Mouse (Mus musculus) embryonic facial prominence, embryonic 15.5 days (tissue): ENCODE results near the gene Ust. TPM values are rescaled to one million over a fixed set of nuclear protein-coding genes. Genes with fewer than 3 reads are reported as not detected.

Experiments used
- ATAC-seq: fragments of 200-750 bp; cut with Nextera tagmentation; 2 replicates; pipeline ENCODE4 v1.8.0; 2017; ENCODE audit warnings: low read depth, moderate TSS enrichment; ENCODE audit not compliant: insufficient number of reproducible peaks, low FRiP score, low TSS enrichment
- H3K27ac ChIP-seq: fragments of 300-500 bp; sonication (generic); replicated peaks from 2 replicates; pipeline ENCODE4 v1.5.1; 2015; ENCODE audit warnings: mild to moderate bottlenecking, inconsistent platforms
- H3K27me3 ChIP-seq: fragments of 300-500 bp; sonication (generic); 2 replicates; pipeline ENCODE4 v1.6.1; 2015; ENCODE audit warnings: inconsistent platforms
- H3K36me3 ChIP-seq: fragments of 300-500 bp; sonication (generic); 2 replicates; pipeline ENCODE4 v1.6.1; 2015; ENCODE audit warnings: mild to moderate bottlenecking, inconsistent platforms
- H3K4me1 ChIP-seq: fragments of 300-500 bp; sonication (generic); 2 replicates; pipeline ENCODE4 v1.6.1; 2015; ENCODE audit warnings: inconsistent platforms
- H3K4me2 ChIP-seq: fragments of 300-500 bp; sonication (generic); replicated peaks from 2 replicates; pipeline ENCODE4 v1.6.1; 2015; ENCODE audit warnings: mild to moderate bottlenecking, inconsistent platforms
- H3K4me3 ChIP-seq: fragments of 300-500 bp; sonication (generic); replicated peaks from 2 replicates; pipeline ENCODE4 v1.5.1; 2015; ENCODE audit warnings: mild to moderate bottlenecking, inconsistent platforms
- H3K9ac ChIP-seq: fragments of 300-500 bp; sonication (generic); 2 replicates; pipeline ENCODE4 v1.6.1; 2015; ENCODE audit warnings: inconsistent platforms
- H3K9me3 ChIP-seq: fragments of 300-500 bp; sonication (generic); replicated peaks from 2 replicates; pipeline ENCODE4 v1.6.1; 2016; ENCODE audit warnings: inconsistent platforms
- WGBS: fragments of 180-500 bp; shearing (Covaris S2); methylation state at CpG from one replicate; pipeline ENCODE4 v1.1.7; 2015; 5-methylcytosine and 5-hydroxymethylcytosine counted together
- polyA plus RNA-seq: library from polyadenylated mRNA; unstranded; fragments of >200 nt; fragmentation: Nextera tagmentation; extraction: Ambion mirVana; gene quantifications from 2 replicates; pipeline ENCODE4 v1.2.1, GENCODE M21; 2015

The Ust gene
- polyA plus RNA-seq, 1 experiment from 2014 or later, result 12.0 TPM

GRCm38 (mm10) chr10:8216946-8217345 is 301.7 kb downstream of the Ust start:
- no peak overlapping the region for H3K27ac ChIP-seq
- no peaks in the 10 kb centered on the region for H3K9me3 ChIP-seq
- ATAC-seq, result no peak
- peaks cover 16% of the 10 kb centered on the region for H3K4me1 ChIP-seq
- H3K27me3 ChIP-seq, result no peaks in the 10 kb centered on the region
- no peaks in the 10 kb centered on the region for H3K36me3 ChIP-seq
- H3K9ac ChIP-seq, result no peak overlapping the region
- 31% methylated on average over 8 of the region's 8 CpGs for WGBS
- H3K4me2 ChIP-seq, result no peak overlapping the region
- no peak overlapping the region for H3K4me3 ChIP-seq

GRCm38 (mm10) chr10:8215181-8215580 is 303.4 kb downstream of the Ust start:
- no peak overlapping the region for H3K4me2 ChIP-seq
- H3K36me3 ChIP-seq, result no peaks in the 10 kb centered on the region
- peaks cover 16% of the 10 kb centered on the region for H3K4me1 ChIP-seq
- H3K9me3 ChIP-seq, result no peaks in the 10 kb centered on the region
- H3K27me3 ChIP-seq, result no peaks in the 10 kb centered on the region
- no peak overlapping the region for H3K4me3 ChIP-seq
- no peak for ATAC-seq
- no peak overlapping the region for H3K27ac ChIP-seq
- WGBS, result 87% methylated on average over 3 of the region's 3 CpGs
- no peak overlapping the region for H3K9ac ChIP-seq

GRCm38 (mm10) chr10:8213906-8214421 is 304.7 kb downstream of the Ust start:
- Histone ChIP-seq H3K4me3 (no peak overlapping the region), H3K27ac (no peak overlapping the region), H3K9me3 (no peaks in the 10 kb centered on the region), H3K9ac (no peak overlapping the region), H3K4me2 (no peak overlapping the region), H3K4me1 (peaks cover 16% of the 10 kb centered on the region), H3K27me3 (no peaks in the 10 kb centered on the region), H3K36me3 (no peaks in the 10 kb centered on the region)
- no peak for ATAC-seq
- WGBS, result 35% methylated on average over 16 of the region's 16 CpGs

GRCm38 (mm10) chr10:8213266-8213905 is 305.2 kb downstream of the Ust start:
- Histone ChIP-seq H3K4me2 (no peak overlapping the region), H3K4me1 (peaks cover 16% of the 10 kb centered on the region), H3K9me3 (no peaks in the 10 kb centered on the region), H3K4me3 (no peak overlapping the region), H3K9ac (no peak overlapping the region), H3K27me3 (no peaks in the 10 kb centered on the region), H3K36me3 (no peaks in the 10 kb centered on the region), H3K27ac (no peak overlapping the region)
- 27% methylated on average over 10 of the region's 10 CpGs for WGBS
- no peak for ATAC-seq

- ATAC-seq, result no peak
- H3K4me3 ChIP-seq, result no peak overlapping the region
- H3K9ac ChIP-seq, result no peak overlapping the region
- WGBS, result 65% methylated on average over 11 of the region's 11 CpGs
- H3K4me2 ChIP-seq, result no peak overlapping the region
- no peak overlapping the region for H3K27ac ChIP-seq
- no peaks in the 10 kb centered on the region for H3K36me3 ChIP-seq
- H3K27me3 ChIP-seq, result no peaks in the 10 kb centered on the region
- H3K9me3 ChIP-seq, result no peaks in the 10 kb centered on the region
- peaks cover 16% of the 10 kb centered on the region for H3K4me1 ChIP-seq
Observed at GRCm38 (mm10) chr10:8212611-8213226, 305.9 kb downstream of the Ust start.

- 89% methylated on average over 5 of the region's 5 CpGs for WGBS
- Histone ChIP-seq H3K4me3 (no peak overlapping the region), H3K27me3 (no peaks in the 10 kb centered on the region), H3K27ac (no peak overlapping the region), H3K36me3 (no peaks in the 10 kb centered on the region), H3K9me3 (no peaks in the 10 kb centered on the region), H3K4me2 (no peak overlapping the region), H3K4me1 (peaks cover 16% of the 10 kb centered on the region), H3K9ac (no peak overlapping the region)
- no peak for ATAC-seq
Observed at GRCm38 (mm10) chr10:8211694-8212093, 306.9 kb downstream of the Ust start.

- 68% methylated on average over 3 of the region's 3 CpGs for WGBS
- Histone ChIP-seq H3K9ac (no peak overlapping the region), H3K4me3 (no peak overlapping the region), H3K27me3 (no peaks in the 10 kb centered on the region), H3K27ac (peak overlapping the region; percentile 44; the same call in 1 of the 2 replicates), H3K36me3 (no peaks in the 10 kb centered on the region), H3K4me2 (no peak overlapping the region), H3K4me1 (peaks cover 16% of the 10 kb centered on the region), H3K9me3 (no peaks in the 10 kb centered on the region)
- no peak for ATAC-seq
Observed at GRCm38 (mm10) chr10:8210366-8210765, 308.3 kb downstream of the Ust start.

GRCm38 (mm10) chr10:8207358-8207757 is 311.3 kb downstream of the Ust start:
- Histone ChIP-seq H3K4me2 (no peak overlapping the region), H3K4me3 (no peak overlapping the region), H3K4me1 (no peaks in the 10 kb centered on the region), H3K27me3 (no peaks in the 10 kb centered on the region), H3K27ac (no peak overlapping the region), H3K9ac (no peak overlapping the region), H3K9me3 (no peaks in the 10 kb centered on the region), H3K36me3 (no peaks in the 10 kb centered on the region)
- ATAC-seq, result no peak
- WGBS, result 94% methylated on average over 19 of the region's 19 CpGs

GRCm38 (mm10) chr10:8203681-8204080 is 314.9 kb downstream of the Ust start:
- WGBS, result 69% methylated on average over 4 of the region's 4 CpGs
- no peak for ATAC-seq
- H3K36me3 ChIP-seq, result no peaks in the 10 kb centered on the region

GRCm38 (mm10) chr10:8199816-8200215 is 318.8 kb downstream of the Ust start:
- Histone ChIP-seq H3K9me3 (no peaks in the 10 kb centered on the region), H3K4me3 (no peak overlapping the region), H3K27me3 (no peaks in the 10 kb centered on the region), H3K36me3 (no peaks in the 10 kb centered on the region), H3K27ac (no peak overlapping the region), H3K9ac (no peak overlapping the region), H3K4me2 (no peak overlapping the region), H3K4me1 (peaks cover 9% of the 10 kb centered on the region; the same call in 1 of the 2 replicates)
- WGBS, result 85% methylated on average over 8 of the region's 8 CpGs
- no peak for ATAC-seq

More at GRCm38 (mm10) chr10:8203681-8204080, 314.9 kb downstream of the Ust start:
- H3K27me3 ChIP-seq, result no peaks in the 10 kb centered on the region
- H3K9me3 ChIP-seq, result no peaks in the 10 kb centered on the region
- H3K4me2 ChIP-seq, result no peak overlapping the region
- H3K9ac ChIP-seq, result no peak overlapping the region
- no peaks in the 10 kb centered on the region for H3K4me1 ChIP-seq
- H3K4me3 ChIP-seq, result no peak overlapping the region
- H3K27ac ChIP-seq, result no peak overlapping the region

GRCm38 (mm10) chr10:8199026-8199756 is 319.4 kb downstream of the Ust start:
- Histone ChIP-seq H3K9me3 (no peaks in the 10 kb centered on the region), H3K4me3 (no peak overlapping the region), H3K9ac (no peak overlapping the region), H3K4me1 (peaks cover 9% of the 10 kb centered on the region; the same call in 1 of the 2 replicates), H3K27ac (no peak overlapping the region), H3K4me2 (no peak overlapping the region), H3K36me3 (no peaks in the 10 kb centered on the region), H3K27me3 (no peaks in the 10 kb centered on the region)
- ATAC-seq, result no peak
- 89% methylated on average over 9 of the region's 9 CpGs for WGBS
